Mouse (Mus musculus) hindbrain, embryonic 11.5 days (tissue): Measurements from ENCODE around the gene Taf6l. TPM values are rescaled to one million over a fixed set of nuclear protein-coding genes. Genes with fewer than 3 reads are reported as not detected.
A peak's percentile ranks its signal among the peaks of the same experiment; 100 is the strongest.

Experiments used
- ATAC-seq: fragments of 200-750 bp; cut with Nextera tagmentation; 2 replicates; pipeline ENCODE4 v1.8.0; 2017; ENCODE audit warnings: mild to moderate bottlenecking, moderate TSS enrichment, moderate library complexity; ENCODE audit not compliant: low FRiP score
- DNase-seq: peaks from one replicate; pipeline ENCODE4 v3.0.0-alpha.2; 2015; ENCODE audit warnings: low spot score
- H3K27ac ChIP-seq: fragments of 300-500 bp; sonication (generic); 2 replicates; pipeline ENCODE4 v1.5.1; 2014; ENCODE audit warnings: mild to moderate bottlenecking, low read depth, low read length
- H3K27me3 ChIP-seq: fragments of 300-500 bp; sonication (generic); 2 replicates; pipeline ENCODE4 v1.6.1; 2014; ENCODE audit warnings: mild to moderate bottlenecking, low read length, moderate library complexity, mixed read lengths; ENCODE audit not compliant: control insufficient read depth, insufficient read depth
- H3K36me3 ChIP-seq: fragments of 300-500 bp; sonication (generic); 2 replicates; pipeline ENCODE4 v1.6.1; 2014; ENCODE audit warnings: mild to moderate bottlenecking, low read length, moderate library complexity, mixed read lengths; ENCODE audit not compliant: control insufficient read depth, insufficient read depth
- H3K4me1 ChIP-seq: fragments of 300-500 bp; sonication (generic); replicated peaks from 2 replicates; pipeline ENCODE4 v1.6.1; 2014; ENCODE audit warnings: low read length, mixed read lengths; ENCODE audit not compliant: control insufficient read depth, insufficient read depth
- H3K4me2 ChIP-seq: fragments of 300-500 bp; sonication (generic); replicated peaks from 2 replicates; pipeline ENCODE4 v1.6.1; 2014; ENCODE audit warnings: mild to moderate bottlenecking, low read depth, low read length
- H3K4me3 ChIP-seq: fragments of 300-500 bp; sonication (generic); 2 replicates; pipeline ENCODE4 v1.5.1; 2014; ENCODE audit warnings: low read depth, low read length
- H3K9ac ChIP-seq: fragments of 300-500 bp; sonication (generic); 2 replicates; pipeline ENCODE4 v1.6.1; 2014; ENCODE audit warnings: low read depth, low read length
- H3K9me3 ChIP-seq: fragments of 300-500 bp; sonication (generic); 2 replicates; pipeline ENCODE4 v1.6.1; 2016; ENCODE audit warnings: low read length; ENCODE audit not compliant: control insufficient read depth
- WGBS: fragments of 180-500 bp; shearing (Covaris S2); extraction: QIAGEN DNeasy Blood & Tissue Kit; methylation state at CpG from one replicate; pipeline ENCODE4 v1.1.7; 2014; 5-methylcytosine and 5-hydroxymethylcytosine counted together
- polyA plus RNA-seq: library from polyadenylated mRNA; unstranded; fragments of >200 nt; fragmentation: Nextera tagmentation; extraction: Ambion mirVana; gene quantifications from 2 replicates; pipeline ENCODE4 v1.2.1, GENCODE M21; 2014

Taf6l gene
- polyA plus RNA-seq, 1 experiment from 2014 or later = 15.4 TPM

- Histone ChIP-seq H3K4me2 (peak overlapping the region; percentile 45; the same call in 1 of the 2 replicates), H3K9ac (no peak overlapping the region), H3K9me3 (no peaks in the 10 kb centered on the region), H3K36me3 (no peaks in the 10 kb centered on the region), H3K4me1 (no peaks in the 10 kb centered on the region), H3K27me3 (no peaks in the 10 kb centered on the region), H3K27ac (no peak overlapping the region), H3K4me3 (no peak overlapping the region)
- ATAC-seq (no peak), DNase-seq (no peak)
- 94% methylated on average over 9 of the region's 9 CpGs for WGBS
These were observed 17.1 kb upstream of the Taf6l start for GRCm38 (mm10) chr19:8803204-8803780.

DNA sequence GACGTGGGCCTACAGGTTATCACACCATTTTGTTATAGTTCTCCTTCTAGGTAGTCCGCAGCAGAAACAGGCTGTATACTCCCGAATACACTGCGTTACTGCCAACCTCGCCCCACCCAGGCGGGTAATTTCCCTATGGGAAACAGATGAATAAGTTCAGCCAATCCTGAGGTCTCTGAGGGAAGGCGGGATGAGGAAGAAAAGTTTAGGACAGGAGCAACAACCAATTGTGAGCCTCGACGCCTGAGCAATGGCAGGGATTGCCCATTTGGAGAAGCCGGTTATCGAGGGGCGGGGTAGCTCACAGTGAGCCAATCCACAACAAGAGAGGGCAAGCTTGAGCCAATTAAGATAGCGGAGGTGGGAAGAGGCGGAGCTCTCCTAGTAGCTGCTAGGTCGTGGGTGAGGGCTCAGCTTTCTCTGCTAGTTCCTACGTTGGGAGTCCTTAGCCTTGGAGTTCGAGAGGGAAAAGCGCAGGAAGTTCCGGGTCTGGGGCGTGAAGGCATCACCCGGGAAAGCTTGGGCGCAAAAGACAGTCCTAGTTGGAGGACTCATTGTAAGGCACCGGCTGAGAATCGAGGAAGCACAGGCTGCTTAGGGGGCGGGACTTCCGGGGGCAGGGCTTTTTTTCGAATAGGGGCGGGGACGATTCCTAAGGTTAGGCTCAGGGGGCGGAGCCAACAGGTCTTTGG, 16.1 kb upstream of the Taf6l start, which contains the start of gene Zbtb3:
Zbtb3 (plus strand) TSS at position 426 of the 692 bp plus-strand sequence.
- Histone ChIP-seq H3K4me1 (no peaks in the 10 kb centered on the region), H3K9ac (peak within 1 kb of the TSS; percentile 58), H3K4me3 (peak within 1 kb of the TSS; percentile 61), H3K27ac (peak within 1 kb of the TSS; percentile 79), H3K36me3 (no peaks in the 10 kb centered on the region), H3K27me3 (no peaks in the 10 kb centered on the region), H3K4me2 (peak within 1 kb of the TSS; percentile 72), H3K9me3 (no peaks in the 10 kb centered on the region)
- DNase-seq (peak; percentile 91), ATAC-seq (peak; percentile 99)
- WGBS = 1% methylated on average over 30 of the region's 30 CpGs

- DNase-seq (no peak), ATAC-seq (no peak)
- H3K4me3 ChIP-seq = no peak overlapping the region
- H3K9me3 ChIP-seq = no peaks in the 10 kb centered on the region
- no peak overlapping the region for H3K4me2 ChIP-seq
- H3K36me3 ChIP-seq = peaks cover 3% of the 10 kb centered on the region; the same call in 1 of the 2 replicates
- no peak overlapping the region for H3K9ac ChIP-seq
- no peak overlapping the region for H3K27ac ChIP-seq
- no peaks in the 10 kb centered on the region for H3K4me1 ChIP-seq
- no peaks in the 10 kb centered on the region for H3K27me3 ChIP-seq
These were observed 12.7 kb upstream of the Taf6l start for GRCm38 (mm10) chr19:8798947-8799315.

DNA sequence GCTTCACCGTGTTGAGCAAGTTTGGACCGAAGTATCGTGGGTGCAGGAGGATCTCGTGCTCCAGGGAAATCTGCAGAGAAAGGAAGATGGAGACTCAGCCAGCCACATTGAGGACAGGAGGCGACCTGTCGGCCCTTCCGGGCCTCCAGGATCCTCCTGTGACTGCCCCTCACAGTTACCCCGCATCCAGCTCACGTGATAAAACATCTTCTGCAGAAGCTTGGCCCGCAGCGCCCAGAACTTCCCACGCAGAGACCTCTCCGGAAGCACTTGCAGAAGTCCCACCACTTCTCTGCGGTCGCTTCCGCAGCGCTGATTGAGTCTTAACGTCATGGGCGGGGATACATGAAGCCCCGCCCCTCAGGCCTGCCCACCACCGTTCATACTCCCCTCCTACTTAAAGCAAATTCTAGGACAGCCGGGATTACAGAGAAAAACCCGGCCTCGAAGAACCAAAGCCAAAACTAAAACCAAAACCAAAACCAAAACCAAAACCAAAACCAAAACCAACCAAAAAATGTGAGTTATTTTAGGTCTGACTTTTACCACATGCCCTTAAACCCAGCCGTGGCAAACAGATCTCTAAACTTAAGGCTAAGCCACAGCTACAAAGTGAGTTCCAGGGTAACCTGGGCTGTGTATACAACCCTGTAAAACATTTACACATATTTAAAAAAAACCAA, 12.2 kb upstream of the Taf6l start, which contains the start of gene Polr2g:
Polr2g (minus strand) TSS at position 314 of the 683 bp plus-strand sequence.
- Histone ChIP-seq H3K9me3 (no peaks in the 10 kb centered on the region), H3K27ac (peak within 1 kb of the TSS; percentile 55; the same call in 1 of the 2 replicates), H3K4me1 (no peaks in the 10 kb centered on the region), H3K4me2 (peak within 1 kb of the TSS; percentile 87), H3K27me3 (no peaks in the 10 kb centered on the region), H3K4me3 (peak within 1 kb of the TSS; percentile 64), H3K36me3 (peaks cover 8% of the 10 kb centered on the region), H3K9ac (peak within 1 kb of the TSS; percentile 75)
- DNase-seq = peak; percentile 95
- peak; percentile 72 for ATAC-seq
- 2% methylated on average over 25 of the region's 25 CpGs for WGBS

GRCm38 (mm10) chr19:8790171-8790570, 4.0 kb upstream of the Taf6l start:
- Histone ChIP-seq H3K27me3 (no peaks in the 10 kb centered on the region), H3K4me1 (no peaks in the 10 kb centered on the region), H3K4me2 (no peak overlapping the region), H3K36me3 (peaks cover 14% of the 10 kb centered on the region), H3K9me3 (no peaks in the 10 kb centered on the region), H3K27ac (no peak overlapping the region), H3K4me3 (no peak overlapping the region), H3K9ac (no peak overlapping the region)
- ATAC-seq = no peak
- WGBS = 81% methylated on average over 7 of the region's 7 CpGs
- DNase-seq = no peak

DNA sequence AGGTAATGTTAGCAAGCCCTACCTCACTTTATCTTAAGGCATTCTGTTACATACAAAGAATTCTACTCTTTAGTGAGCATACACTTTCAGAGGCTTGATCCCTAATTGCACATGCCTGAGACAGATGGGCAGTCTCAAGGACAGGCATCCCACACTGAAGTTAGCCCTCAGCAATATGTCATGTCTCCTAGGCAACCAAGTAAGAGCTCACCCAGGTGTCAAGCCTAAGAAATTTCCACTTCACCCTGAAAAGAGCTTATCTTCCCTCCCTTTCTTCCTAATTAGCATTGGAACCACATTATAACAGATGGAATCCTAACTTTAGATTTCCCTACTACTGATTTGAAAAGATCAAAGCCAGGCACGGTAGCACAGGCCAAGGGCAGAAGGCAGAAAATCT, 3.0 kb upstream of the Taf6l start:
- H3K27ac ChIP-seq = peak overlapping the region; percentile 20; the same call in 1 of the 2 replicates
- no peaks in the 10 kb centered on the region for H3K27me3 ChIP-seq
- DNase-seq (no peak), ATAC-seq (no peak)
- no peak overlapping the region for H3K4me2 ChIP-seq
- H3K4me3 ChIP-seq = no peak overlapping the region
- H3K4me1 ChIP-seq = no peaks in the 10 kb centered on the region
- H3K9me3 ChIP-seq = no peaks in the 10 kb centered on the region
- WGBS = 42% methylated on average over 1 of the region's 1 CpGs
- no peak overlapping the region for H3K9ac ChIP-seq
- peaks cover 11% of the 10 kb centered on the region; the same call in 1 of the 2 replicates for H3K36me3 ChIP-seq

GRCm38 (mm10) chr19:8788521-8788920, 2.3 kb upstream of the Taf6l start:
- WGBS = 20% methylated on average over 3 of the region's 3 CpGs
- no peak overlapping the region for H3K4me2 ChIP-seq
- H3K27ac ChIP-seq = peak overlapping the region; percentile 20; the same call in 1 of the 2 replicates
- no peaks in the 10 kb centered on the region for H3K9me3 ChIP-seq
- no peaks in the 10 kb centered on the region for H3K4me1 ChIP-seq
- ATAC-seq (no peak), DNase-seq (peak; percentile 35)
- H3K4me3 ChIP-seq = no peak overlapping the region
- H3K9ac ChIP-seq = no peak overlapping the region
- H3K36me3 ChIP-seq = peaks cover 7% of the 10 kb centered on the region; the same call in 1 of the 2 replicates
- H3K27me3 ChIP-seq = no peaks in the 10 kb centered on the region

GRCm38 (mm10) chr19:8774951-8775421, 11.2 kb downstream of the Taf6l start:
- ATAC-seq = peak; percentile 48
- peak; percentile 34 for DNase-seq
- Histone ChIP-seq H3K4me2 (peak overlapping the region; percentile 97), H3K9me3 (no peaks in the 10 kb centered on the region), H3K27me3 (no peaks in the 10 kb centered on the region), H3K4me3 (peak overlapping the region; percentile 73), H3K9ac (peak overlapping the region; percentile 91), H3K4me1 (peaks cover 10% of the 10 kb centered on the region), H3K36me3 (no peaks in the 10 kb centered on the region; the same call in 1 of the 2 replicates), H3K27ac (peak overlapping the region; percentile 98)
- 5% methylated on average over 20 of the region's 20 CpGs for WGBS
